Mouse (Mus musculus) cerebellum, postnatal 36 days (tissue): ENCODE measurements around the gene Cish.

Experiments used
- DNase-seq, 2 experiments: peaks; one replicate each; pipeline ENCODE4 v3.0.0; 2021 to 2022; ENCODE audit warnings: mixed read lengths in 2 of 2

Cish gene

DNA sequence AAGGTAGTCTGAATTCAATTTTAAA lies at the start of gene Cish:
TSS of gene Cish (plus strand) at position 11 of the 25 bp plus-strand sequence.
- no peak for DNase-seq

- peak; percentile 39 to 49 for DNase-seq
These were observed 49.7 kb upstream of the Cish start for GRCm38 (mm10) chr9:107246170-107246569.

DNA sequence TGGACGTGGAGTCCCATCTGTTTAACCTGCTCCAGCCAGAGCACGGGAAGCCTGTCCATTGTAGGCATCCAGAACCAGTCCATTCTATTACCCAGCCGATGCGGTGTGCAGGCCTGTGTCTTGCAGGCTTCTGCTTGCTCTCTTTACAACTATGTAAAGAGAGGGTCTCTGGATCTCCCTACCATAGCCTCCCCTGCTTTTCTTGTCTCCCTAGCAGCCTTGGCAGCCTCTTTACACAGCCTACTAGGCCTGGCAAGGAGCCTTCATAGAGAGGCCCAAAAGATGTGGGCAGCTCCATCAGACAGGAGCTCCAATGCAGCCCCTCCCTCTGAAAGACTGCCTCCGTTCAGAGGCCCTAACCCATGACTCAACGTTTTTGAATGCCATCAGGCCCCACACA lies 46.7 kb upstream of the Cish start:
- no peak for DNase-seq

GRCm38 (mm10) chr9:107250416-107251337 lies 45.1 kb upstream of the Cish start:
- DNase-seq: no peak

- DNase-seq: peak in 1 of 2 experiments; percentile 52
These were observed 43.7 kb upstream of the Cish start for GRCm38 (mm10) chr9:107252164-107252563.

GRCm38 (mm10) chr9:107254476-107254875 lies 41.4 kb upstream of the Cish start:
- peak; percentile 70 to 79 for DNase-seq

DNA sequence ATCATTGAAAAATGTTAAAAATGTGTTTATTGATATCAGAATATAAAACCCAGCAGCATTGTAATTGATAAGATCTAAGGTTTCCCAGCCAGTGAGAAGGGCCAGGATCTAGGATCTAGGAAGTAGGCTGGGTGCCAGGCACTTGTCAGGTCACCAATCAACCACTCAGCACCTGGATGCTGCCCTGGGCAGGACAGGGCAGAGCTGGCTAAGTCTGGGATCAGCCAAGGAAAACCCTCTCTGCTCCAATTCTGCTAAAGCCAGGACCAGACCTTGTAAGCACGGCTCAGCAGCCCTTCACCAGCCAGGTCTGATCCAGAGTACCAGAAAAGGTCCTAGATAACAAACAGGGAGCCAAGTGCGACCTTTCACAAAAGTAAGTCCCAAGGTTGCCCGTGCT lies 40.9 kb upstream of the Cish start:
- peak in 1 of 2 experiments; percentile 44 for DNase-seq

DNA sequence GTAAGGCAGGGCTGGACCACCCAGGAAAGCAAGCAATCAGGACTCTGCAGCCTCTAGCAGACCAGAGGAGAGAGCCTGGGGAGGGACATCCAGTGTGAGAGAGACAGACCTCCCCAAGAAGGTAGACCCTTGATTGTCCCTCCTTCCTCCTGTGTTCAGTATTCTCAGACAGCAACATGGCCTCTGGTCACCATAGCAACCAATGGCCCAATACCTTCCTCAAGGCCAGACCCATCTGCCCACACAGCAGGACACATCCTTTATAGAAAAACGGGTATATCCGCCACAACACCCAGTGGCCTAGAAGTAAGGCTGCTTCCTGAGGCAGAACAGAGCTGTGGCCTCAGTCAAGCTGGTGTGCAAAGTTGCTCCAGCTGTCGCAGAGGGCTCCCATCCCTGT lies 40.2 kb upstream of the Cish start:
- peak; percentile 50 to 60 for DNase-seq

- no peak for DNase-seq
These were observed 36.3 kb upstream of the Cish start for GRCm38 (mm10) chr9:107259571-107259970.

DNA sequence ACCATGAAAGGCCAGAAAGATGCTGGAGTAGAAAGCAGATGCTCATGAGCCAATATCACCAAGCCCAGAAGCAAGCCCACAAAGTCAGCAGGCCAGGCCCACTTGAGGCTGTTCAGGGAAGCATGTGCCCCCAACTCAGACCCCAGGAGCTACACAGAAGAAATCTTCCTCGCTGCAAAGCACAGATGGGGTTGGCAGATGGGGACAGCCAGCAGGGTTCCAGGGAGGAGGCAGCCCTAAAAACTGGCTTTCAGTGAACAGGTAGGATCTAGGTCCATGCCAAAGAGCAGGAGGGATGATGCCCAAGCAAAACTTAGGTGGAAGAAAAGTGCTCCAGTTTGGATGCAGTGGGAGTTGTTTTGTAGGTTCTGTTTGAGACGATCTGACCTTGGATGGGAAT lies 35.4 kb upstream of the Cish start:
- peak; percentile 68 to 73 for DNase-seq

- no peak for DNase-seq
These were observed 35.0 kb upstream of the Cish start for GRCm38 (mm10) chr9:107260836-107261235.

GRCm38 (mm10) chr9:107261792-107262191 lies 34.0 kb upstream of the Cish start:
- DNase-seq: no peak

- DNase-seq: no peak
These were observed 33.5 kb upstream of the Cish start for GRCm38 (mm10) chr9:107262375-107262774.

DNA sequence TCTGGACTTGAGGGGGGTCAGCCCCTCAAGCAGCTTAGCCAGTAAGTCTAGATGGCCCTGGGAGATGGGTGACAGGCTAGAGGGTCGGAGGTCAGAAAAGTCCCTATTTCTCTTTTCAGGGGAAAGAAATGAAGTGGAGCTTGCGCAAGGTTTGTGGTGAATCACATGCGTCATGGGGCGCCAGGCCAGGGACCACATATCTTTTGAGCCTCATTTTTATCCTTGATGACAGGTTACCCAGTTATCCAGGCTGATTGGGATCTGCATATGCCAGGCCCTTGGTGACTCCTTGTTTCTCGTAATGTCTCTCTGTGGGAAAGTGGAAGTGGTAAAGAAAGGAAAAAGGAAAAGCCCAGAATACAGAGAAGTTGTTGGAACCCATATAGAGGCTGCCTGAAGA lies 31.9 kb upstream of the Cish start:
- DNase-seq: no peak

- DNase-seq: no peak
These were observed 31.1 kb upstream of the Cish start for GRCm38 (mm10) chr9:107264731-107265130.

DNA sequence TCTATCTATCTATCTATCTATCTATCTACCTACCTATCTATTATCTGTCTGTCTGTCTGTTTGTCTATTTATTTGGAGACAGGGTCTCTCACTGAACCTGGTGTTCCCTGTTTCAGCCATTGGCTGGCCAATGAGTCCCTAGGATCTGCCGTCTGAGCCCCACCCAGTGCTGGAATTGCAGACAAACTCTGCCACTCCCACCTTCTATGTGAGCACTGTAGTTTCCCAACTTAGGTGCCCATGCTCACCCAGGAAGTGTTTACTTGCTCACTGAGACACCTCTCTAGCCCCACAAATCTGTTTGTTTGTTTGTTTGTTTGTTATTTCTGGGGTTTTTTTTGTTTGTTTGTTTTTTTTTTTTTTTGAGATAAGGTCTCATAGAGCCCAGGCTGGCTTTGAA lies 28.8 kb upstream of the Cish start:
- DNase-seq: no peak

- DNase-seq: no peak
These were observed 28.0 kb upstream of the Cish start for GRCm38 (mm10) chr9:107267721-107268402.

GRCm38 (mm10) chr9:107269772-107270171 lies 26.1 kb upstream of the Cish start:
- no peak for DNase-seq

DNA sequence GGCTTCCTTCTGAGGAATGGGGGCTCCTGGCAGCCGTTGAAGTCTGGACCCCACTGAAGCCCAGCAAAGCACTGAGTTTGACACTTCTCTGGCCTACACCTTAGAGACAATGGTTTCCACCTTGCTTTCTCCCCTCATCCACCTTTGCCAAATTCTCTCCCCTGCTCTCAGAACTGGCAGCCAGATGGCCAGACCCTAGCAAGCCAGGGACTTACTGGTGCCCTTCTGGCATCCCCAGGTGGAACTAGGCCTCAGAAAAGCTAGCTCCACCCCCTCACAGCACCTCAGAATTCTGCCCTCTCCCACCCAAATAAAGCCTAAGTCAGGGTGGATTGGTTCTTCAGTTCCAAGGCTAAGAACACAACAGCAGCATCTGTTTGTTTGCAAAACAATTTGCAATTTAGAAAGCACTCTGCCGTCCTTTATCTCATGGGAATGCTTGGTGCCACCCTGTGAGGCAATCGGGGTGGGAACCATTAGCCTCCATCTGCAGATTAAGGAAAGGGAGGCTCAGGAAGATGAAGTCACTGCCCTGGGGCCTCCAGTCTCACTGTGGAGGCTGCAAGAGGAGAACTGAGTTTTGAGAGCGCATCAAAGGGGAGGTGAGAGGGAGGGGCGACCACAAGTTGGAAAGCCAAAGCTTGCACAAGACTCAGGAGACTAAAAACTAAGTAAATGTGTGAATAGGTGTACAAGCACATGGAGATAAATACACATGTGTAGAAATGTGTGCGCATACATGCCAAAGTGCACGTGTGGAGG lies 24.5 kb upstream of the Cish start:
- no peak for DNase-seq

- no peak for DNase-seq
These were observed 23.5 kb upstream of the Cish start for GRCm38 (mm10) chr9:107272284-107272683.

- DNase-seq: no peak
These were observed 22.6 kb upstream of the Cish start for GRCm38 (mm10) chr9:107273184-107273583.

DNA sequence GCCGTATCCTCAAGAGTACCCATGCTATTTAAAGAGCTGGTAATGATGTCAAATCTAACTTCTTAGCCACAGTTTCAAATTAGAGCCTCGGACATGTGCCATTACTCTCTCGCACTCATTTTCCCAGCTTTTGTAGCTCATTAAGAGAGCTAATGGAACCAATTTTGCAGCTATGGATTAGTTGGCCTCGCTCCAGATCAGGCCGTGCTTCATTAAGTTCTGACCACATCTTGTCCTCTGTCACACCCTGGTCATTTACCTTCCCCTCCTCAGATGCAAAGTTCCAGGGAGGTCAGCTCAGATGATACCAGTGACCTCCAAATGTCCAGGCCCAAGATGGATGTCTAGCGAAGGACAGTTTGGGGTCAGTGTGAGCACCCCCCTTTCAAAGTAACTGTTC lies 21.1 kb upstream of the Cish start:
- no peak for DNase-seq

- DNase-seq: no peak
These were observed 20.1 kb upstream of the Cish start for GRCm38 (mm10) chr9:107275710-107276109.

GRCm38 (mm10) chr9:107277603-107278002 lies 18.2 kb upstream of the Cish start:
- no peak for DNase-seq
